Mouse (Mus musculus): ENCODE measurements at regions not wholly inside any gene's neighbourhood (a gene's known extent, or its start where the extent isn't known, plus 50 kb on each side); places are given as distances from the start of the nearest gene placed in this dataset.
A peak's percentile ranks its signal among the peaks of the same experiment; 100 is the strongest.

DNA sequence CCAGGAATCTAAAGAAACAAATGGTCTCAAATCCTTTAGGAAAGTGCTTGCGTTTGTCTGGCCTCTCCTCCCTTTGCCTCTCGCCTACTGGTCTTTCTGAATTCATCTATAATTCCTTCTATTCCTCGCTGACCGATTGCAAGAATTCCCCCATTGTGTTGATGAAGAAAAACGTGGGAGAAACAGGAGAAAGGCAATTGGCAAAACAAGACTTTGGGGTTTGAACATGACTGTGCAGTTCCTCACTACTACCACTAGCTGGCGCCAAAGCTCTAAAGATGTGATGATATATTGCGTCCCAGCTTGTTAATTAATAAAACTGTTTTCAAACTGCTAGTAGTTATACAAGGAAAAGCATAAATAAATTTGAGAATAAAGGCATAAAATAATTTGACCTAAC, 53.4 kb upstream of the Hnrnpa3 start:
- DNase-seq = peak; percentile 58

DNA sequence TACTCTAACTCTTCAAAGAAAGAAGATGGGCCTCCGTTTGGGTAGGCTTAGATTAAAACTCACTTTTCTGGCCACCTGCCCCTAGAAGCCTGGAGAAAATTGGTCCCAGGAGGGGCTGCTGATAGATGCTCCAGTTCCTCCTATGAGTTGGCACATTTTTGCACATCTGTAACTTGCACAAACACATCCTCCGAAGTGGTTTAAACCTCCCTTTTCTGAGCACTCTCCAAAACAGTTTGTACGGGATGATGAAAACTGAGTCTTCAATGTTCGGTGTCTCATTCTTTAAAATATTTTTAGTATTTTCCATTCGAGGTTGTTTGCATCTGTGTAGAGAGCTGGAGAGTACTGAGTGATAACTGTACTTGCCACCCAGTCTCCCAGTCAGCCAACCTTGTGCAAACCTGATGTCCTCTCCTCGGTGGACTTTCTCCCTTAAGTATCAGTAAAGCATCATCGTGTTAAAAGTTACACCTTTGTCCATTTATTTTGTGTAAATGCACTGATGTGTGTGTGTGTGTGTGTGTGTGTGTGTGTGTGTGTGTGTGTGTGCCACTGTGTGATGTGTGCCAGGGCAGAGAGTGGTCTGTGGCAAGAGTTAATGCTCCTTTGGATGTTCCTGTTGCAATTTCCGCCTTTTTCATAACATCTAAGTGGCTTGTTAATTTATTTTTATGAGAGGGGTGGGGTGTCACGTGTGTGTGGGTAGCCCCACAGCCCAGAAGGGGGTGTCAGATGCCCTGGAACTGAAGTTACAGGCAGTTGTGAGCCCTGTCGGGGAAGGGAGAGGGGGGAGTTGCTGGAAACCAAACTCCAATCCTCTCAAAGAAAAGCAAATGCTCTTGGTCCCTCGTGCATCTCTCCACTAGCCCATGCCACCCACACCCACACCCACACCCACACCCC, 51.8 kb upstream of the Hnrnpa3 start:
- no peak for DNase-seq

DNA sequence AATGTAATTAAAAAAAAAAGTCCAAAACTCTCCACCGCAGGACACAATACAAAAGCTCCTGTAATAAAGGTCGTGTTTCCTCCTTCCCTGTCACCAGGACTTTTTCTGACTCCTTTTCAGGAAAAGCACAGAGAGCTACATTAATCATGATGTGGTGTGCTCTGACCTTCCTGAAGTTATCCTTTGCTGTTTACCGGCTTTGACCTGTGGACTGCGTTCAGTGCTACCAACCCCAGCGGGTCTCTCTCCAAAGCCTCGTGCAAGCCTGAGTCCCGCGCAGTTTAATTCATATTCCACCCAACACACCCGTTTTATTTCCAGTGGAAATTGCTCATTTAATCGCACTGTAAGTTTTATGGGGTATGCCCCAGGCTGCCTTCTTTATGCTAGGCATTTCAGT, 51.1 kb upstream of the Hnrnpa3 start:
- peak; percentile 40 for DNase-seq

DNA sequence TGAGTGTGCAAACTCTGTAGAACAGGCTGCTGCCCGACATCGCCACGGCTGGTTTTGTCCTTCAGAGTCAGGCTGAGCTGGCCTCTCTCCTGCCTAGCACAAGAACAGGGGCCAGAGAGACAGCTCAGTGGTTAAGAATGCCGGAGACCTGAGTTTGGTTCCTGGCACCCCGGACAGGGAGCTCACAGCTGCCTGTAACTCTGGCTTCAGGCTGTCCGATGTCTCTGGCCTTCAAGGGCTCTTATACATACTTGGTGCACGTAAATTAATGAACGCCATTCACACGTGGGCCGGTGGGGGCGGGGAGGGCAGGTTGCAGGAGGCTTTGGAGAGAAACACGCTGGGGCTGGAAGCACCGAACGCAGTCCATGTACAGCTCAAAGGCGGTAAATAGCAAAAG, 50.6 kb upstream of the Hnrnpa3 start:
- peak; percentile 52 for DNase-seq

DNA sequence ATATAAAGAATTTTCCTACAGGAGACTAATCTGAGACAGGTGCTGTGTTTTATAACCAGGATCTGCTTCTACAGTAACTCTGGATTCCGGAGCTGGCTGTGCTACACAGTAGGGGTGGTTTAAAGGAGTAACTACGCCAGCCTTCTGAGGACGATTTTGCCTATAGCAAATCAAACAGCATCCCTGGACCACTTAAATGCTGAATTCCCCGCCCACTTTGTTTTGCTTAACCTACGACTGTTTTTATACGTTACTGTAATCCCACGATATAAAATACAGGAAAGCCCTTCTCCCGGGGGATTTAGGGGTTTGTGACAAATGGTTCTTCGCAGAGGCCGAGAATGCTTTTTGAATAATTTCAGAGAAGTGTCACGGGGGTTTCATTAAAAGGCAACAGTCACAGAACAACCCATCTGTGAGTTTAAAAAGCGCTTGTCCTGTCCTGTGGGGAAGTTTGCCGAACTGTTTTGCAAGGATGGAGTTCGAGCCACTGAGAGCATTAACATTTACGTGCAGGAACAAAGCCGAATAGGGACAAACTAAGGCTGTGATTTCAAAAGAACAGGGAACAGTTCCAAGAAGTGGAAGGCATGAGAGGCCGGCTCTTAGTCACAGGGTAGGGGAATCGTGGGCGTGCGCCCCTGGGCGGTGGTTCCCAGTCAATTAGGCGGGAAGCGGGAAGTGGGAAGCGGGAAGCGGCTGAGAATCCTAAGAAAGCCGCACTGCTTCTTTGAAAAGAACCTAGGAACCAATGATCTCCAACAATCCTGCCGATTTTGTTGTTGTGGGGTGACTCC, 49.7 kb upstream of the Hnrnpa3 start:
- DNase-seq = peak; percentile 42
